Mouse (Mus musculus) kidney, embryonic 16.5 days (tissue): ENCODE results near the gene Islr. TPM values are rescaled to one million over a fixed set of nuclear protein-coding genes. Genes with fewer than 3 reads are reported as not detected.
A peak's percentile ranks its signal among the peaks of the same experiment; 100 is the strongest.

Experiments
- ATAC-seq: fragments of 200-750 bp; cut with Nextera tagmentation; 2 replicates; pipeline ENCODE4 v1.8.0; 2017; ENCODE audit warnings: moderate TSS enrichment; ENCODE audit not compliant: low FRiP score, low TSS enrichment
- H3K27ac ChIP-seq: fragments of 300-500 bp; sonication (generic); 2 replicates; pipeline ENCODE4 v1.5.1; 2014; ENCODE audit warnings: low read length
- H3K27me3 ChIP-seq: fragments of 300-500 bp; sonication (generic); 2 replicates; pipeline ENCODE4 v1.6.1; 2014; ENCODE audit warnings: low read length, control low read depth, mixed read lengths; ENCODE audit not compliant: insufficient read depth
- H3K36me3 ChIP-seq: fragments of 300-500 bp; sonication (generic); 2 replicates; pipeline ENCODE4 v1.6.1; 2014; ENCODE audit warnings: low read length, control low read depth, mixed read lengths; ENCODE audit not compliant: insufficient read depth
- H3K4me1 ChIP-seq: fragments of 300-500 bp; sonication (generic); 2 replicates; pipeline ENCODE4 v1.6.1; 2014; ENCODE audit warnings: low read length, control low read depth, mixed read lengths; ENCODE audit not compliant: insufficient read depth
- H3K4me2 ChIP-seq: fragments of 300-500 bp; sonication (generic); replicated peaks from 2 replicates; pipeline ENCODE4 v1.6.1; 2014; ENCODE audit warnings: low read depth, low read length
- H3K4me3 ChIP-seq: fragments of 300-500 bp; sonication (generic); 2 replicates; pipeline ENCODE4 v1.5.1; 2014; ENCODE audit warnings: mild to moderate bottlenecking, low read length
- H3K9ac ChIP-seq: fragments of 300-500 bp; sonication (generic); replicated peaks from 2 replicates; pipeline ENCODE4 v1.6.1; 2014; ENCODE audit warnings: low read length
- H3K9me3 ChIP-seq: fragments of 300-500 bp; sonication (generic); 2 replicates; pipeline ENCODE4 v1.6.1; 2016; ENCODE audit warnings: low read length, control low read depth
- WGBS: fragments of 180-500 bp; shearing (Covaris S2); extraction: QIAGEN DNeasy Blood & Tissue Kit; methylation state at CpG from one replicate; pipeline ENCODE4 v1.1.7; 2014; 5-methylcytosine and 5-hydroxymethylcytosine counted together
- polyA plus RNA-seq: library from polyadenylated mRNA; unstranded; fragments of >200 nt; fragmentation: Nextera tagmentation; extraction: Ambion mirVana; gene quantifications from 2 replicates; pipeline ENCODE4 v1.2.1, GENCODE M21; 2015

Islr gene
- polyA plus RNA-seq, 1 experiment from 2014 or later: 96.1 TPM

GRCm38 (mm10) chr9:58118671-58119070 lies 85.4 kb downstream of the Islr start, which contains the start of gene Ccdc33:
Ccdc33 (minus strand) TSS chr9:58118823.
- no peak within 1 kb of the TSS for H3K4me2 ChIP-seq
- no peak within 1 kb of the TSS for H3K9ac ChIP-seq
- H3K27ac ChIP-seq: no peak within 1 kb of the TSS
- H3K36me3 ChIP-seq: no peaks in the 10 kb centered on the region
- no peaks in the 10 kb centered on the region for H3K9me3 ChIP-seq
- H3K4me1 ChIP-seq: peaks cover 27% of the 10 kb centered on the region
- H3K4me3 ChIP-seq: no peak within 1 kb of the TSS
- ATAC-seq: no peak
- 15% methylated on average over 2 of the region's 2 CpGs for WGBS
- no peaks in the 10 kb centered on the region for H3K27me3 ChIP-seq

GRCm38 (mm10) chr9:58116024-58116651 lies 88.0 kb downstream of the Islr start:
- Histone ChIP-seq H3K27ac (peak overlapping the region; percentile 56; the same call in 1 of the 2 replicates), H3K27me3 (no peaks in the 10 kb centered on the region), H3K36me3 (no peaks in the 10 kb centered on the region), H3K9ac (0 out of 2 replicates have a peak overlapping the region, but pooled peaks have one; percentile 13), H3K4me1 (peaks cover 49% of the 10 kb centered on the region), H3K4me2 (no peak overlapping the region), H3K9me3 (no peaks in the 10 kb centered on the region), H3K4me3 (no peak overlapping the region)
- WGBS: 30% methylated on average over 7 of the region's 7 CpGs
- ATAC-seq: 0 out of 2 replicates have a peak, but pooled peaks have one; percentile 5

- Histone ChIP-seq H3K4me2 (no peak overlapping the region), H3K27me3 (no peaks in the 10 kb centered on the region)
- 31% methylated on average over 7 of the region's 7 CpGs for WGBS
Observed at GRCm38 (mm10) chr9:58115297-58115925, 88.7 kb downstream of the Islr start.

GRCm38 (mm10) chr9:58114019-58114418 lies 90.1 kb downstream of the Islr start:
- Histone ChIP-seq H3K9ac (0 out of 2 replicates have a peak overlapping the region, but pooled peaks have one; percentile 28), H3K9me3 (no peaks in the 10 kb centered on the region), H3K27me3 (no peaks in the 10 kb centered on the region), H3K4me2 (no peak overlapping the region; the same call in 1 of the 2 replicates), H3K4me1 (peaks cover 49% of the 10 kb centered on the region), H3K36me3 (no peaks in the 10 kb centered on the region), H3K27ac (peak overlapping the region; percentile 37; the same call in 1 of the 2 replicates), H3K4me3 (no peak overlapping the region; the same call in 1 of the 2 replicates)
- WGBS: 10% methylated on average over 9 of the region's 9 CpGs
- ATAC-seq: no peak

More at GRCm38 (mm10) chr9:58115297-58115925, 88.7 kb downstream of the Islr start:
- Histone ChIP-seq H3K36me3 (no peaks in the 10 kb centered on the region), H3K27ac (peak overlapping the region; percentile 56), H3K4me1 (peaks cover 49% of the 10 kb centered on the region), H3K4me3 (no peak overlapping the region), H3K9me3 (no peaks in the 10 kb centered on the region), H3K9ac (0 out of 2 replicates have a peak overlapping the region, but pooled peaks have one; percentile 13)
- ATAC-seq: 0 out of 2 replicates have a peak, but pooled peaks have one; percentile 21

- peak overlapping the region; percentile 49 for H3K9ac ChIP-seq
- 3% methylated on average over 22 of the region's 22 CpGs for WGBS
- peak; percentile 14; the same call in 1 of the 2 replicates for ATAC-seq
- H3K27ac ChIP-seq: peak overlapping the region; percentile 74
- peak overlapping the region; percentile 48 for H3K4me2 ChIP-seq
- H3K27me3 ChIP-seq: no peaks in the 10 kb centered on the region
- H3K36me3 ChIP-seq: no peaks in the 10 kb centered on the region
- peak overlapping the region; percentile 24 for H3K4me3 ChIP-seq
- H3K4me1 ChIP-seq: peaks cover 49% of the 10 kb centered on the region
- no peaks in the 10 kb centered on the region for H3K9me3 ChIP-seq
Observed at GRCm38 (mm10) chr9:58113279-58113884, 90.7 kb downstream of the Islr start.

GRCm38 (mm10) chr9:58112866-58113278 lies 91.2 kb downstream of the Islr start:
- Histone ChIP-seq H3K4me1 (peaks cover 49% of the 10 kb centered on the region), H3K9ac (peak overlapping the region; percentile 49; the same call in 1 of the 2 replicates), H3K9me3 (no peaks in the 10 kb centered on the region), H3K27me3 (no peaks in the 10 kb centered on the region), H3K4me3 (peak overlapping the region; percentile 24), H3K4me2 (peak overlapping the region; percentile 48), H3K27ac (peak overlapping the region; percentile 74), H3K36me3 (no peaks in the 10 kb centered on the region)
- peak; percentile 9; the same call in 1 of the 2 replicates for ATAC-seq
- WGBS: 6% methylated on average over 6 of the region's 6 CpGs

- Histone ChIP-seq H3K36me3 (no peaks in the 10 kb centered on the region), H3K27ac (no peak overlapping the region), H3K9ac (peak overlapping the region; percentile 31; the same call in 1 of the 2 replicates), H3K4me2 (no peak overlapping the region), H3K4me3 (no peak overlapping the region), H3K27me3 (no peaks in the 10 kb centered on the region), H3K9me3 (no peaks in the 10 kb centered on the region), H3K4me1 (peaks cover 49% of the 10 kb centered on the region)
- 15% methylated on average over 5 of the region's 6 CpGs for WGBS
- 0 out of 2 replicates have a peak, but pooled peaks have one; percentile 14 for ATAC-seq
Observed at GRCm38 (mm10) chr9:58112321-58112751, 91.8 kb downstream of the Islr start.

GRCm38 (mm10) chr9:58111431-58111830 lies 92.7 kb downstream of the Islr start:
- ATAC-seq: no peak
- no peaks in the 10 kb centered on the region for H3K27me3 ChIP-seq
- H3K36me3 ChIP-seq: no peaks in the 10 kb centered on the region
- WGBS: 58% methylated on average over 6 of the region's 6 CpGs
- H3K4me1 ChIP-seq: peaks cover 47% of the 10 kb centered on the region
- H3K4me2 ChIP-seq: no peak overlapping the region
- H3K27ac ChIP-seq: no peak overlapping the region
- no peaks in the 10 kb centered on the region for H3K9me3 ChIP-seq
- H3K9ac ChIP-seq: 0 out of 2 replicates have a peak overlapping the region, but pooled peaks have one; percentile 25
- H3K4me3 ChIP-seq: no peak overlapping the region

GRCm38 (mm10) chr9:58110787-58111186 lies 93.3 kb downstream of the Islr start:
- Histone ChIP-seq H3K9ac (no peak overlapping the region), H3K36me3 (no peaks in the 10 kb centered on the region), H3K9me3 (no peaks in the 10 kb centered on the region), H3K4me2 (no peak overlapping the region), H3K4me3 (no peak overlapping the region), H3K27me3 (no peaks in the 10 kb centered on the region), H3K27ac (no peak overlapping the region), H3K4me1 (peaks cover 41% of the 10 kb centered on the region)
- no peak for ATAC-seq
- WGBS: 71% methylated on average over 5 of the region's 5 CpGs
